Mouse (Mus musculus) MN1 (cell line): ENCODE measurements around the gene Spaar.

Source experiments
- DNase-seq: peaks from one replicate; pipeline ENCODE4 v3.0.0-alpha.2; 2016; ENCODE audit warnings: low spot score

The Spaar gene

DNA sequence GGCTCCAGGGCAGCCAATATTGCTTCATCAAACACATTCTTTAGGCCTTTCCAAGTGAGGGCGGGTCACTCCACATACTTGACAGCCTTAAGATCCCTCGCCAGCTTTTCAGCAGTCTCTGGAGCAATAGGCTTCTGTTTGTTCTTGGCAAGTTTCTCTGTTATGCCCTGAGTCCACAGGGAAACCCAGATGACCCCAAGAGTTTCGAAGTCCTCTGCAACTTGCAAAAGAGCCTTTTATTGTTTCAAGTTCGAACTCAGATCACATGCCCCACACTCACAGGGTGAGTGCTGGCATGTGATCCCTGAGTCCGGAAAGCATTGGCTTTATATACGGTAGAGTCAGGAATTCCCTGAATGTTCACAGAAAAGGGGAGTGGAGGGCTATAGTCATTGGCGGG lies 69.1 kb downstream of the Spaar start:
- no peak for DNase-seq
